Mouse (Mus musculus): Measurements from ENCODE around the gene Ptges2.

DNA sequence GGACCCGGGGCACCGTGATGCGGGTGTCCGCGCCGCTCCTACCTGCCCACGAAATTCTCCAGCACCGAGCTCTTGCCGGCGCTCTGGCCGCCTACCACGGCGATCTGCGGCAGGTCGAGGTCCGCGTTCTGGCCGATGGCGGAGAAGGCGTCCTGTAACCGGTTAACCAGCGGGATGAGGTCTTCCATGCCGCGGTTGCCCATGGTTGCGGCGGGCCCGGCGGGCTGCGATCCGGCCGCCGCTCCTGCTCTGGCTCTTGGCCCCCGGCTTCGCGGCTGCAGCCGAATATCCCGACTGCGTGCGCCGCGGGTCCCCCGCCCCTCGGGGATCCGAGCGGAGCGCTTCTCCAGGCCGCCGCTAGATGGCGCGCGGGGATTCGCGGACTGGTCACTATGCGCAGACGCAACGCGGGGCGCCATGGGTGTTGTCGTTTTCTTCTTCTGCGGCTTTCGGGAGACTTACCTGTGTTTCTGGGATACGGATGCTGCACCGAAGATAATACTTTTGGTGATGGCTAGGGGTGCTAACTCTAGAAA is 42.6 kb upstream of the Ptges2 start, which contains the start of gene Dnm1:
- peak; percentile 60 for TF ChIP-seq CTCF (IDR thresholded peaks at IDR 0.05; ENCODE audit: extremely low read depth, insufficient read depth, low read length)
- peak; percentile 53; the same call in 1 of the 2 replicates for TF ChIP-seq POLR2A (IDR thresholded peaks at IDR 0.05; ENCODE audit: extremely low read depth, insufficient read depth, low read length)
